Comparison of ENCODE assay signal across 8 mouse cellular contexts in genomic region chr5:103759489-103760424, GRCm38 (mm10).
A peak's percentile ranks its signal among the peaks of the same experiment; 100 is the strongest.
DNase-seq lines count a peak whose midpoint lies in the region; ATAC-seq and TF ChIP-seq lines count a peak whose summit lies in the region.

No protein-coding gene starts in this region.

- intact Hi-C loops in left cerebral cortex, postnatal 10 days (cut with DNase I) = no loop called here

- peak overlapping the region; percentile 74 for H3K4me2 ChIP-seq in intestine, postnatal 0 days (replicated peaks; ENCODE audit: low read depth)
- H3K4me2 ChIP-seq in midbrain, postnatal 0 days (ENCODE audit: low read depth, low read length, poor library complexity, severe bottlenecking) = peak overlapping the region; percentile 61

- H3K36me3 ChIP-seq in megakaryocyte, embryonic 14.5 days (replicated peaks; ENCODE audit: low read length) = peaks cover 25% of the 10 kb centered on the region
- peaks cover 87% of the 10 kb centered on the region for H3K36me3 ChIP-seq in erythroblast, embryonic 14.5 days (ENCODE audit: control insufficient read depth)
- H3K36me3 ChIP-seq in intestine, postnatal 0 days (ENCODE audit: control insufficient read depth, insufficient read depth) = no peaks in the 10 kb centered on the region; the same call in 1 of the 2 replicates
- H3K36me3 ChIP-seq in midbrain, postnatal 0 days (ENCODE audit: insufficient read depth, low read length) = no peaks in the 10 kb centered on the region

- no peak for TF ChIP-seq CTCF in intestine, postnatal 0 days (IDR thresholded peaks at IDR 0.05; ENCODE audit: low read depth)
- no peak for TF ChIP-seq CTCF in midbrain, postnatal 0 days (IDR thresholded peaks at IDR 0.05)

- no peak for ATAC-seq in megakaryocyte, adult 5-6 weeks (ENCODE audit: poor library complexity, severe bottlenecking)
- 0 out of 2 replicates have a peak, but pooled peaks have one; percentile 47 for ATAC-seq in intestine, postnatal 0 days
- ATAC-seq in midbrain, postnatal 0 days (ENCODE audit: low FRiP score) = no peak

- no peaks in the 10 kb centered on the region for H3K9me3 ChIP-seq in megakaryocyte, embryonic 14.5 days
- no peaks in the 10 kb centered on the region for H3K9me3 ChIP-seq in erythroblast, embryonic 14.5 days (ENCODE audit: control insufficient read depth, low read length)
- no peaks in the 10 kb centered on the region for H3K9me3 ChIP-seq in intestine, postnatal 0 days (ENCODE audit: control insufficient read depth)
- H3K9me3 ChIP-seq in midbrain, postnatal 0 days (ENCODE audit: low read length) = no peaks in the 10 kb centered on the region

- H3K4me3 ChIP-seq in megakaryocyte, embryonic 14.5 days (replicated peaks) = peak overlapping the region; percentile 93
- peak overlapping the region; percentile 86 for H3K4me3 ChIP-seq in erythroblast, embryonic 14.5 days (replicated peaks)
- H3K4me3 ChIP-seq in intestine, postnatal 0 days (ENCODE audit: low read depth, low read length) = peak overlapping the region; percentile 38
- peak overlapping the region; percentile 24; the same call in 1 of the 2 replicates for H3K4me3 ChIP-seq in midbrain, postnatal 0 days (ENCODE audit: low read depth, low read length)

- whole genome bisulfite sequencing in intestine, postnatal 0 days = 35% methylated on average over 14 of the region's 14 CpGs
- 51% methylated on average over 14 of the region's 14 CpGs for WGBS in midbrain, postnatal 0 days

- no peaks in the 10 kb centered on the region for H3K27me3 ChIP-seq in megakaryocyte, embryonic 14.5 days (replicated peaks)
- H3K27me3 ChIP-seq in erythroblast, embryonic 14.5 days (ENCODE audit: control insufficient read depth) = no peaks in the 10 kb centered on the region
- H3K27me3 ChIP-seq in intestine, postnatal 0 days (replicated peaks; ENCODE audit: control insufficient read depth, insufficient read depth, low read length) = no peaks in the 10 kb centered on the region
- H3K27me3 ChIP-seq in midbrain, postnatal 0 days (ENCODE audit: insufficient read depth, low read length) = peaks cover 10% of the 10 kb centered on the region; the same call in 1 of the 2 replicates

- peak overlapping the region; percentile 65 for H3K27ac ChIP-seq in intestine, postnatal 0 days (ENCODE audit: low read depth, low read length)
- H3K27ac ChIP-seq in midbrain, postnatal 0 days (ENCODE audit: low read depth, low read length) = no peak overlapping the region

- DNase-seq in midbrain, postnatal 0 days (ENCODE audit: low spot score) = no peak
- no peak for DNase-seq in cerebellum, postnatal 10 days
- no peak for DNase-seq in left cerebral cortex, postnatal 10 days (ENCODE audit: extremely low spot score in 1 of 2, low spot score in 2 of 2)
- no peak for DNase-seq in left cerebral cortex, adult 11 months (ENCODE audit: low spot score)

- H3K9ac ChIP-seq in intestine, postnatal 0 days (ENCODE audit: low read depth, low read length) = peak overlapping the region; percentile 40; the same call in 1 of the 2 replicates
- 0 out of 2 replicates have a peak overlapping the region, but pooled peaks have one; percentile 44 for H3K9ac ChIP-seq in midbrain, postnatal 0 days (replicated peaks; ENCODE audit: low read length, poor library complexity, severe bottlenecking)

- peaks cover 93% of the 10 kb centered on the region for H3K4me1 ChIP-seq in megakaryocyte, embryonic 14.5 days
- peaks cover 86% of the 10 kb centered on the region for H3K4me1 ChIP-seq in erythroblast, embryonic 14.5 days (ENCODE audit: control insufficient read depth)
- peaks cover 11% of the 10 kb centered on the region; the same call in 1 of the 2 replicates for H3K4me1 ChIP-seq in intestine, postnatal 0 days (replicated peaks; ENCODE audit: control insufficient read depth, insufficient read depth, low read length)
- no peaks in the 10 kb centered on the region for H3K4me1 ChIP-seq in midbrain, postnatal 0 days (ENCODE audit: insufficient read depth, low read length)

Comparison
In these comparisons a context has a peak if more than half of its experiments do, and no peak if none do; other contexts are left out.
1. H3K4me3 ChIP-seq: peak in every context shown above with its lines; median percentile 93 in megakaryocyte, embryonic 14.5 days; 86 in erythroblast, embryonic 14.5 days; 38 in intestine, postnatal 0 days; 24 in midbrain, postnatal 0 days.